23 mouse cellular contexts compared by ENCODE assay signal in genomic region chr5:115611566-115611965, GRCm38 (mm10). TPM values are rescaled to one million over a fixed set of nuclear protein-coding genes. Genes with fewer than 3 reads are reported as not detected.
DNase-seq lines count a peak whose midpoint lies in the region; ATAC-seq and TF ChIP-seq lines count a peak whose summit lies in the region.
"Had no signal": no experiment of that assay in that cellular context is flagged by ENCODE, and none has a peak within 500 bp of the region (broad histone marks: within the 10 kb centered on the region; RNA-seq: fewer than 3 reads in every experiment).

No protein-coding gene starts in this region.

- 47% methylated on average over 11 of the region's 11 CpGs for WGBS in liver, embryonic 15.5 days (ENCODE audit: insufficient replicate concordance)

- peak overlapping the region; percentile 33; the same call in 1 of the 2 replicates for H3K27ac ChIP-seq in liver, embryonic 15.5 days (replicated peaks)
- no peak overlapping the region for H3K27ac ChIP-seq in left cerebral cortex, adult 2 months
- H3K27ac ChIP-seq: forebrain, embryonic 12.5 days; hindbrain, embryonic 12.5 days; midbrain, embryonic 15.5 days; neural tube, embryonic 12.5 days; stomach, embryonic 15.5 days had no signal

- no peaks in the 10 kb centered on the region for H3K9me3 ChIP-seq in liver, embryonic 15.5 days (replicated peaks)
- H3K9me3 ChIP-seq: forebrain, embryonic 12.5 days; hindbrain, embryonic 12.5 days; midbrain, embryonic 15.5 days; neural tube, embryonic 12.5 days; stomach, embryonic 15.5 days had no signal

- peaks cover 14% of the 10 kb centered on the region for H3K4me1 ChIP-seq in liver, embryonic 15.5 days (replicated peaks)
- H3K4me1 ChIP-seq: forebrain, embryonic 12.5 days; hindbrain, embryonic 12.5 days; midbrain, embryonic 15.5 days; neural tube, embryonic 12.5 days; stomach, embryonic 15.5 days had no signal

- H3K4me3 ChIP-seq in liver, embryonic 15.5 days (replicated peaks), result no peak overlapping the region
- H3K4me3 ChIP-seq in left cerebral cortex, adult 2 months, result no peak overlapping the region
- H3K4me3 ChIP-seq: forebrain, embryonic 12.5 days; hindbrain, embryonic 12.5 days; midbrain, embryonic 15.5 days; neural tube, embryonic 12.5 days; stomach, embryonic 15.5 days had no signal

- intact Hi-C loops in left cerebral cortex, adult 2 months (cut with DNase I), result loop anchor here (5.0 kb wide), 1 partner anchor 39 kb away; no protein-coding TSS in a partner anchor

- no peaks in the 10 kb centered on the region for H3K27me3 ChIP-seq in liver, embryonic 15.5 days
- H3K27me3 ChIP-seq: forebrain, embryonic 12.5 days; hindbrain, embryonic 12.5 days; midbrain, embryonic 15.5 days; neural tube, embryonic 12.5 days; Patski; stomach, embryonic 15.5 days had no signal

- peak overlapping the region; percentile 10 for H3K4me2 ChIP-seq in liver, embryonic 15.5 days
- H3K4me2 ChIP-seq: forebrain, embryonic 12.5 days; hindbrain, embryonic 12.5 days; midbrain, embryonic 15.5 days; neural tube, embryonic 12.5 days; stomach, embryonic 15.5 days had no signal

- TF ChIP-seq CTCF in left cerebral cortex, adult 2 months (IDR thresholded peaks at IDR 0.05), result no peak

- H3K9ac ChIP-seq in liver, embryonic 15.5 days, result no peak overlapping the region
- H3K9ac ChIP-seq: forebrain, embryonic 12.5 days; hindbrain, embryonic 12.5 days; midbrain, embryonic 15.5 days; neural tube, embryonic 12.5 days; stomach, embryonic 15.5 days had no signal

- peaks cover 95% of the 10 kb centered on the region for H3K36me3 ChIP-seq in liver, embryonic 15.5 days (replicated peaks)

- peak; percentile 77 for ATAC-seq in erythroid progenitor cell, adult 5-6 weeks (replicated peaks; ENCODE audit: low FRiP score, poor library complexity, severe bottlenecking)
- ATAC-seq in liver, embryonic 15.5 days (ENCODE audit: insufficient read depth), result peak; percentile 82
- ATAC-seq: intestine, postnatal 0 days; midbrain, embryonic 15.5 days; Patski had no signal

- DNase-seq in adrenal gland, postnatal 36 days, result peak; percentile 32 to 53
- no peak for DNase-seq in adrenal gland, postnatal 14 days
- peak; percentile 33 for DNase-seq in 416B (ENCODE audit: low read depth)
- no peak for DNase-seq in right cerebral cortex, postnatal 10 days (ENCODE audit: low spot score in 2 of 2)
- DNase-seq in left cerebral cortex, adult 2 months (ENCODE audit: extremely low spot score in 1 of 2, low spot score in 2 of 2), result no peak
- no peak for DNase-seq in layer of hippocampus, adult 9-11 months
- DNase-seq: adrenal gland, adult 8-10 months; cerebellum, adult 11 months; cerebellum, postnatal 14 days; heart, postnatal 10 days; kidney, postnatal 4 days; lung, adult 2 months; lung, postnatal 14 days; thymus, postnatal 25 days had no signal

RNA-seq across cellular contexts. Expression of gene Rab35, which starts 20.1 kb away (rescaled TPM):
- total RNA-seq in adrenal gland, postnatal 36 days (2021), result 10 to 100 TPM; 62.9 to 68.8 TPM
- 55.3 and 59.5 TPM in 2 replicates for total RNA-seq in adrenal gland, postnatal 14 days (2021)
- 33.5 and 53.7 TPM in 2 replicates for total RNA-seq in erythroid progenitor cell, adult 5-6 weeks (2015; ENCODE audit: low replicate concordance)
- 46.8 and 49.4 TPM in 2 replicates for total RNA-seq in erythroid progenitor cell, adult 5-6 weeks (2017; ENCODE audit: low replicate concordance)
- polyA plus RNA-seq in liver, embryonic 15.5 days (2015; fragmentation: Nextera tagmentation; extraction: Ambion mirVana), result 12.0 and 13.1 TPM in 2 replicates
- 100 to 1,000 TPM in 1 of 2 experiments, 10 to 100 TPM in 1; 99.5 to 101 TPM for total RNA-seq in left cerebral cortex, adult 2 months (2021)

RNA-seq across cellular contexts. Expression of gene Gcn1l1, which starts 46.5 kb away (rescaled TPM):
- 10 to 100 TPM; 53.9 to 69.5 TPM for total RNA-seq in adrenal gland, postnatal 36 days (2021)
- total RNA-seq in adrenal gland, postnatal 14 days (2021), result 59.7 and 60.4 TPM in 2 replicates
- 9.4 and 17.6 TPM in 2 replicates for total RNA-seq in erythroid progenitor cell, adult 5-6 weeks (2015; ENCODE audit: low replicate concordance)
- 13.7 and 14.1 TPM in 2 replicates for total RNA-seq in erythroid progenitor cell, adult 5-6 weeks (2017; ENCODE audit: low replicate concordance)
- polyA plus RNA-seq in liver, embryonic 15.5 days (2015; fragmentation: Nextera tagmentation; extraction: Ambion mirVana), result 15.0 and 17.3 TPM in 2 replicates
- 10 to 100 TPM; 70.7 to 73.2 TPM for total RNA-seq in left cerebral cortex, adult 2 months (2021)

RNA-seq across cellular contexts. Expression of gene Rplp0, which starts 52.3 kb away (rescaled TPM):
- total RNA-seq in adrenal gland, postnatal 36 days (2021), result 100 to 1,000 TPM; 829 to 906 TPM
- 786 and 963 TPM in 2 replicates for total RNA-seq in adrenal gland, postnatal 14 days (2021)
- 1,000 and 1,025 TPM in 2 replicates for total RNA-seq in erythroid progenitor cell, adult 5-6 weeks (2015; ENCODE audit: low replicate concordance)
- 380 and 735 TPM in 2 replicates for total RNA-seq in erythroid progenitor cell, adult 5-6 weeks (2017; ENCODE audit: low replicate concordance)
- 1,028 and 1,078 TPM in 2 replicates for polyA plus RNA-seq in liver, embryonic 15.5 days (2015; fragmentation: Nextera tagmentation; extraction: Ambion mirVana)
- total RNA-seq in left cerebral cortex, adult 2 months (2021), result 100 to 1,000 TPM; 183 to 187 TPM

Comparison
In these comparisons a context has a peak if more than half of its experiments do, and no peak if none do; other contexts are left out.
1. DNase-seq: peak in adrenal gland, postnatal 36 days (2 of 2) and 416B (single experiment); none in adrenal gland, postnatal 14 days (single experiment), right cerebral cortex, postnatal 10 days (0 of 2), left cerebral cortex, adult 2 months (0 of 2) and layer of hippocampus, adult 9-11 months (single experiment).